8 mouse cellular contexts compared by ENCODE assay signal in genomic region chr2:118543893-118544799, GRCm38 (mm10). TPM values are rescaled to one million over a fixed set of nuclear protein-coding genes. Genes with fewer than 3 reads are reported as not detected.
DNase-seq lines count a peak whose midpoint lies in the region; ATAC-seq lines count a peak whose summit lies in the region.

No protein-coding gene starts in this region.

- ATAC-seq in hindbrain, embryonic 13.5 days (ENCODE audit: low FRiP score) = peak; percentile 76

- WGBS in hindbrain, embryonic 13.5 days = 13% methylated on average over 23 of the region's 23 CpGs

- H3K27me3 ChIP-seq in hindbrain, embryonic 13.5 days = peaks cover 19% of the 10 kb centered on the region

- no peaks in the 10 kb centered on the region for H3K36me3 ChIP-seq in hindbrain, embryonic 13.5 days

- H3K27ac ChIP-seq in hindbrain, embryonic 13.5 days = peak overlapping the region; percentile 81

- peak overlapping the region; percentile 52 for H3K4me2 ChIP-seq in hindbrain, embryonic 13.5 days

- H3K9ac ChIP-seq in hindbrain, embryonic 13.5 days = peak overlapping the region; percentile 65

- no peaks in the 10 kb centered on the region for H3K9me3 ChIP-seq in hindbrain, embryonic 13.5 days

- peak; percentile 44 for DNase-seq in T-cell, adult 2 months (ENCODE audit: low spot score)
- peak; percentile 94 to 96 for DNase-seq in cerebellum, postnatal 10 days
- DNase-seq in frontal cortex, postnatal 10 days (ENCODE audit: low spot score in 2 of 2) = peak; percentile 69
- DNase-seq in layer of hippocampus, postnatal 25 days (ENCODE audit: extremely low spot score in 1 of 2, low spot score in 1 of 2) = peak; percentile 58 to 61
- peak; percentile 92 for DNase-seq in lung, postnatal 36 days
- peak; percentile 51 to 65 for DNase-seq in right cerebral cortex, adult 2 months (ENCODE audit: low spot score in 2 of 2)
- peak; percentile 79 for DNase-seq in yolk sac, embryonic 10.5 days (ENCODE audit: low spot score)

- peak overlapping the region; percentile 32 for H3K4me3 ChIP-seq in hindbrain, embryonic 13.5 days

- H3K4me1 ChIP-seq in hindbrain, embryonic 13.5 days (replicated peaks) = peaks cover 86% of the 10 kb centered on the region

RNA-seq across cellular contexts. Expression of gene Bmf, which starts 5.3 kb away (rescaled TPM):
- polyA plus RNA-seq in hindbrain, embryonic 13.5 days (2015; fragmentation: Nextera tagmentation; extraction: Ambion mirVana) = 4.7 and 5.3 TPM in 2 replicates
- 1 to 10 TPM; 4.0 to 5.0 TPM for total RNA-seq in layer of hippocampus, postnatal 25 days (2021)

RNA-seq across cellular contexts. Expression of gene Bub1b, which starts 53.9 kb away (rescaled TPM):
- polyA plus RNA-seq in hindbrain, embryonic 13.5 days (2015; fragmentation: Nextera tagmentation; extraction: Ambion mirVana) = 19.1 and 20.5 TPM in 2 replicates
- 1 to 10 TPM; 2.0 to 2.4 TPM for total RNA-seq in layer of hippocampus, postnatal 25 days (2021)

Comparison
In these comparisons a context has a peak if more than half of its experiments do, and no peak if none do; other contexts are left out.
1. Peak in every context shown above with its lines: DNase-seq, ATAC-seq, H3K4me3 ChIP-seq and H3K27ac ChIP-seq.
2. DNase-seq: peak in every context shown above with its lines; median percentile 95 in cerebellum, postnatal 10 days; 92 in lung, postnatal 36 days; 79 in yolk sac, embryonic 10.5 days; 69 in frontal cortex, postnatal 10 days; 60 in layer of hippocampus, postnatal 25 days; 58 in right cerebral cortex, adult 2 months; 44 in T-cell, adult 2 months.